Mouse (Mus musculus) telencephalon, adult 2 months (tissue): ENCODE results near the gene Ndufaf8.
A peak's percentile ranks its signal among the peaks of the same experiment; 100 is the strongest.

Experiments
- DNase-seq: peaks from one replicate; pipeline ENCODE4 v3.0.0-alpha.2; 2011; ENCODE audit warnings: low read depth, low spot score

Gene Ndufaf8

GRCm38 (mm10) chr11:120086702-120087152 lies 12.0 kb upstream of the Ndufaf8 start, which contains the start of gene Cep131:
Gene Cep131, minus strand, starts transcription at chr11:120086827.
- DNase-seq, result peak; percentile 96

GRCm38 (mm10) chr11:120090661-120091060 lies 8.1 kb upstream of the Ndufaf8 start:
- no peak for DNase-seq

GRCm38 (mm10) chr11:120092817-120093591 lies 5.7 kb upstream of the Ndufaf8 start:
- DNase-seq, result no peak

- DNase-seq, result peak; percentile 41
Observed at GRCm38 (mm10) chr11:120101036-120101435, 2.3 kb downstream of the Ndufaf8 start.

GRCm38 (mm10) chr11:120103431-120103997 lies 4.8 kb downstream of the Ndufaf8 start:
- DNase-seq, result no peak

DNA sequence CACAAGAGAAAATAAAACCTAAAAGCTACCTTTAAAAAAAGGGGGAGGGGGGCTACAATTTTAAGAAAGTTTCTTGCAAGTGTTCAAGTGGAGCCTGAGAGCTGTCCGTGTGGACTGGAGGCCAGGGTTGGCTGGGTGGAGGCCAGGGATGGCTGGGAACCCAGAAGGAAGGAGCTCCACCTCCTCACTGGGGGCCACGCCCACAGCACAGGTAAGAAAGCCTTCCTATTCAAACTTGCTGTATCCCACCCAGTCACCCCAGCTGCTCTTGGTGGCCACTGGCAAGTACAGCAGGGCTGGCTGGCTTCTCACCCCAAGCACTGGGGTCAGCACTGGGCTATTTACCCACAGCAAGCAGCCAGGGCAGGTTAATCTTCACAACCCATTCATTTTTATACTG lies 8.3 kb downstream of the Ndufaf8 start:
- DNase-seq, result no peak

DNA sequence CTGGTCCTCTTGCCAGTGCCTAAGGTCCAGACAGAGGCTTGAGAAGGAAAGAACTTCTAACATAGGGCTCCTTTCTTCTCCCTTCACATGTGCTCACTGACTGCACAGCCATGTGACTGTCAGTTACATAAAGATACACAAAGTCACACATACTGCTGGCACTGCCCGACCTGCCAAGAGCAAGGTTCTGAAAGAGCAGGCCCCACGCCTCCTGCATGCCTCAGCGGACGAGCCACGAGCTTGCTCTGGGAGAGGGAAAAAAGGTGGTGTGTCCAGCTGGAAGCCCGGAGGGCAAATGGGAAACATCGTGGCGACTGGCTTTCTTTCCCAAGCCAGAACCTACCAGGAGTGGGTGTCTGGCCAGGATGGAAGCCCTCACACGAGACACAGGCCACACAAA lies 9.1 kb downstream of the Ndufaf8 start:
- no peak for DNase-seq

GRCm38 (mm10) chr11:120109558-120110210 lies 11.0 kb downstream of the Ndufaf8 start:
- DNase-seq, result no peak

DNA sequence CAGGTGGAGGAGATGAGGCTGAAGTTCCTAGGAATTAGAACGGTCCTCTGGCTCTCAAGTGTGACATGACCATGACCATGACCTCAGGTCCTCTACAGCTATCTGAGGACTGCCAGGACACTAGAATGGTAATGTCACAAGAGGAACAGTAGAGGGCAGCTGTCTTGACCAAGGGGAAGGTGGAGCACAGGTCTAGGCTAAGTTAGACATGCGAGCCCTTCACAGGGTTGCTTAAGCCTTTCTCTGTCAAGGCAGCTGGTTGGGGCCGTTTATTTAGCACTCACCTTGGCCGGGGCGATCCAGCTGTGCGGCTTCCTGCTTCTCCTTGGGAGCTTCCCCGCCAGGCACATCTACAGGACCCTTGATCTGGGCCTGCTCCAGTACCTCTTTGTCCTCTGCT lies 11.8 kb downstream of the Ndufaf8 start:
- no peak for DNase-seq

DNA sequence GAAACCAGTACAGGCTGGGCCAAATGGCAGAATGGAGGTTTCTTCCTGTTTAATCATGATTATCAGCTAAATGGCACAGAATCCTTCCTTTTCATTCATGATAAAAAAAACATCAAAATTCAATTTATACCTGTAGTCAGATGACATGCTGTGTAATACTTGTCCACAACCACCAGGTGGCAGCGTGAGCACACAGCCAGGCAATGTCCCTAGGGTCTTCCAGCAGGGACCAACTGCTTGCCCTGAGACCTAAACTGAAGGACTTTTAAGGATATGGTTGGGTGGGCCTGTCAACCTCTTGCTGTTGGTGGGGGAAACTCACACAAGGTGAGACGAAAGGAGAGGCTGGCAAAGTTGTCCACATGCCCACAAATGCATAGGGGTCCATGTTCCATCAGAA lies 12.3 kb downstream of the Ndufaf8 start:
- no peak for DNase-seq

DNA sequence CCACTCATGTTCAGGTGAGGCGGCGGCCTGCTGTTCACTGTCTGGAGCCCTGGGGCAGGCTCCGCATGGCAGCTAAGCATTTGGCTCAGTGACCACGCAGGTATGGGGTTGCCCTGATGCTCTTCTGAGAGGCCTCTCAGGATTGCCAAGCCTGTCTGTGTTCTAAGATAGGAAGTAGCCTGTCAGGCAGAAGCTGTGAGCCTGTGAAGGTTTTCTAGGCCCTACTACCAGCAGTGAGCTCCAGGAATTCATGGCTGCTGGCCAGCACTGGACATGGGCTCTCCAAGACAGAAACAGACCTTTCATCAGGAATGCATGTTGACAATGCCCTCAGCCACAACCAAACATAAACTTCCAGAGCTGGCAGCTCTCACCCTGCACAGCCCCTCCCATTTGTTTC lies 13.4 kb downstream of the Ndufaf8 start:
- DNase-seq, result no peak

DNA sequence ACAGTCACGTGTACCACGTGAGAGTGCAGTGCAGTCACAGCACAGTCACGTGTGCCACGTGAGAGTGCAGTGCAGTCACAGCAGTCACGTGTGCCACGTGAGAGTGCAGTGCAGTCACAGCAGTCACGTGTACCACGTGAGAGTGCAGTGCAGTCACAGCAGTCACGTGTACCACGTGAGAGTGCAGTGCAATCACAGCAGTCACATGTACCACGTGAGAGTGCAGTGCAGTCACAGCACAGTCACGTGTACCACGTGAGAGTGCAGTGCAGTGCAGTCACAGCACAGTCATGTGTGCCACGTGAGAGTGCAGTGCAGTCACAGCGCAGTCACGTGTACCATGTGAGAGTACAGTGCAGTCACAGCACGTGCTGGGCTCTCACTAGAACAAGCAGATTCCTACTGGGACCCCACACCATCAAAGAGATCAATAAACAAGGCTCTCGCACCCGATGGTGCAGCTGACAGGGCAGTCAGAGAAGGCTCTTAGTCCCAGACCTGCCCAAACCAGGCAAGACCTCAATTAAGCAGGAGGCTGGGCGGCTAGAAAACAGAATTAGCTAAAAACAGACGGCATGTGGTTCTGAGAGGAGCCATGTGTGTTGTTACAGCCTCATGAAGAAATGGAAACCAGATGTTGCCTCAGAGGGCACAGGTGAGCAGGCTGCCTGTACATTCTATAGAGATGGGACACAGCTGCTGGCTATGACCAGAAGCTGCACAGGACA lies 15.9 kb downstream of the Ndufaf8 start:
- DNase-seq, result no peak

DNA sequence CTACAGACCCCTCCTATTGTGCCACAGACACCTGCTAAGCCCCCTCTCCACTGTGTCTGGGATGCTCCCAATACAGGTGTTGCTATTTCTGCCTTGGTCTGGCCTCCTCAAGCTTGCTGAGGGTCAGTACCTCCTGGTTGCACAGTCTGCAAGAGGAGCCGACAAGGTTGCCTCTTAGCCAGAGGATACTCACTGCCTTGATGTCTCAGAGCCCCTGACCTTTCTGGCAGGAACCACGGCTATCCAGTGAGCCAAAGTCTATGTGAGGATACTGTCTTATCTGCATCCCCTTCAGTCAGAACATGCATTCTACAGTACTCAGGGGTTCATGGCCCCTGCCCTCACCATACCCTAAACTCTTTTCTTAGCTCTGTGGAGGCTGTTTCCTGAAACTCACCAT lies 18.9 kb downstream of the Ndufaf8 start:
- DNase-seq, result no peak

- DNase-seq, result no peak
Observed at GRCm38 (mm10) chr11:120119108-120119507, 20.4 kb downstream of the Ndufaf8 start.

GRCm38 (mm10) chr11:120119936-120120541 lies 21.3 kb downstream of the Ndufaf8 start:
- no peak for DNase-seq

GRCm38 (mm10) chr11:120120642-120121420 lies 22.1 kb downstream of the Ndufaf8 start:
- DNase-seq, result peak; percentile 35

- no peak for DNase-seq
Observed at GRCm38 (mm10) chr11:120122126-120122525, 23.4 kb downstream of the Ndufaf8 start.

- no peak for DNase-seq
Observed at GRCm38 (mm10) chr11:120126845-120127244, 28.1 kb downstream of the Ndufaf8 start.

DNA sequence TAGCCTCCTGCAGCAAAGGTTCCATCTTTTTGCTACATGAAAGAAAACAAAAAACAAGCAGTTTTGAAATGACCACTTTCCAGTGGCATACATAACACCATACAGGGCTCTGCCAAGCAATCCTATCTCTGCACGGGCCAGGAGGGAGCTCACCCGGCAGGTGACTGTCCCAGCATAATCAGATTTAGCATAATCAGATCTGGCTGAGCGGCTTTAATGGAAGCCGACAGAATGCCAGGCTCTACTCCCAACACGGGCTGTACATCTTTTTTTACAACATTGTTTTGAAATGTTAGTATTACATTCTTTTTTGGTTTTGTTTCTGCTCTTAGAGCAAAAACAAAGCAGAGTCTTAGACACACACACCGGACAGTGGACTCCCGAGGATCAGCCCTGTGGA lies 30.6 kb downstream of the Ndufaf8 start:
- DNase-seq, result no peak

DNA sequence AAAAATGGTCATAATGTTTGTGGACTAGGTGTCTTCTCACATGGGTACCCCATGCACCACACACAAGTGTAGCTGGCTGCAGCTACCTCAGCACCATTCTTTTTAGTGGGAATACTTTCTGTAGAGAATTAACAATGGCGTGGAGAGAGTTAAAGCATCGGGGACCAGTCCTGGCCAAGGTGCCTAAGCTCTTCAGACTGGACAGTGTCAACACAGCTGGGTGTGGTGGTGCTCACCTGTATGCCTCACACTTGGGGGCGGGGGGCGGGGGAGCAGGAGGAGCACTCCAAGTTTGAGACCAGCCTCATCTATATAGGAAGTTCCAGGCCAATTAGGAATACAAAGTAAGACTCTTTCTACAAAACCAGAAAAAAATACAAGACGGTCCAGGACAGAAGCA lies 35.4 kb downstream of the Ndufaf8 start:
- no peak for DNase-seq
